In the genomic region with DNA sequence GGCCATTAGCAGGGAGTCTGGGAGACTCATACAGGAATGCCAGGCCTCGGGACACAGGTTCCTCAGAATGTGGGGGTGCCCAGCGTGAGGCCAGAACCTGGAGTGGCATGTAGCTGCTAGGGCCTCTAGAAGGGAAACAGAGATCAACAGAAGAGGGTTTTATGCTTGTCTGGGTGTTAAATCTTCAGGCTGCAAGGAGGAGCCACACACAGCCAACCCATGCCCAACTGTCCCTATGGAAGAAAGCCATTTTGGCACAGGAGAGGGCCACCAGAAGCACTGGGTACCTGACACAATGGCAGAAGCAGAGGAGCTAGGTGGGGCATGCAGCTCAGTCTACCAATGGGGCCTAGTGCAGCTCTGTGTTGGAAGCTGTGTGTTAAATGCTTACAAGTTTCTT, we compare ENCODE assay signal across 12 mouse cellular contexts. TPM values are rescaled to one million over a fixed set of nuclear protein-coding genes. Genes with fewer than 3 reads are reported as not detected.
DNase-seq lines count a peak whose midpoint lies in the region; ATAC-seq and TF ChIP-seq lines count a peak whose summit lies in the region.
"Had no signal": no experiment of that assay in that cellular context is flagged by ENCODE, and none has a peak within 500 bp of the region (broad histone marks: within the 10 kb centered on the region; RNA-seq: fewer than 3 reads in every experiment).

No protein-coding gene starts in this region.

- TF ChIP-seq CTCF in forebrain, postnatal 0 days (IDR thresholded peaks at IDR 0.05; ENCODE audit: low read depth): no peak
- no peak for TF ChIP-seq CTCF in midbrain, postnatal 0 days (IDR thresholded peaks at IDR 0.05)

- H3K36me3 ChIP-seq in forebrain, postnatal 0 days (ENCODE audit: insufficient read depth): no peaks in the 10 kb centered on the region
- H3K36me3 ChIP-seq in forebrain, embryonic 11.5 days (ENCODE audit: control insufficient read depth, insufficient read depth, low read length): no peaks in the 10 kb centered on the region
- no peaks in the 10 kb centered on the region for H3K36me3 ChIP-seq in midbrain, embryonic 15.5 days (replicated peaks)
- H3K36me3 ChIP-seq in midbrain, postnatal 0 days (ENCODE audit: insufficient read depth, low read length): no peaks in the 10 kb centered on the region
- H3K36me3 ChIP-seq: midbrain, embryonic 12.5 days had no signal

- WGBS in forebrain, postnatal 0 days: 40% methylated on average over 2 of the region's 2 CpGs
- WGBS in forebrain, embryonic 11.5 days: 49% methylated on average over 2 of the region's 2 CpGs
- 46% methylated on average over 2 of the region's 2 CpGs for WGBS in midbrain, embryonic 15.5 days
- WGBS in midbrain, postnatal 0 days: 43% methylated on average over 2 of the region's 2 CpGs

- H3K27me3 ChIP-seq in forebrain, postnatal 0 days (ENCODE audit: insufficient read depth, low read length): no peaks in the 10 kb centered on the region
- H3K27me3 ChIP-seq in forebrain, embryonic 11.5 days (ENCODE audit: control insufficient read depth, insufficient read depth, low read length): no peaks in the 10 kb centered on the region
- H3K27me3 ChIP-seq in midbrain, embryonic 15.5 days (replicated peaks): no peaks in the 10 kb centered on the region
- no peaks in the 10 kb centered on the region for H3K27me3 ChIP-seq in midbrain, postnatal 0 days (ENCODE audit: insufficient read depth, low read length)
- H3K27me3 ChIP-seq: midbrain, embryonic 12.5 days had no signal

- H3K4me3 ChIP-seq in forebrain, postnatal 0 days (ENCODE audit: low read depth, low read length): no peak overlapping the region
- no peak overlapping the region for H3K4me3 ChIP-seq in forebrain, embryonic 11.5 days (ENCODE audit: low read depth, low read length)
- no peak overlapping the region for H3K4me3 ChIP-seq in midbrain, embryonic 15.5 days
- no peak overlapping the region for H3K4me3 ChIP-seq in midbrain, postnatal 0 days (ENCODE audit: low read depth, low read length)
- H3K4me3 ChIP-seq: heart, adult 2 months; midbrain, embryonic 12.5 days; myocyte had no signal

- H3K4me2 ChIP-seq in forebrain, postnatal 0 days (ENCODE audit: low read depth): no peak overlapping the region
- no peak overlapping the region for H3K4me2 ChIP-seq in forebrain, embryonic 11.5 days (ENCODE audit: low read depth, low read length, severe bottlenecking)
- H3K4me2 ChIP-seq in midbrain, embryonic 15.5 days: no peak overlapping the region
- no peak overlapping the region for H3K4me2 ChIP-seq in midbrain, postnatal 0 days (ENCODE audit: low read depth, low read length, poor library complexity, severe bottlenecking)
- H3K4me2 ChIP-seq: midbrain, embryonic 12.5 days had no signal

- no peak for DNase-seq in forebrain, postnatal 0 days
- DNase-seq in forebrain, embryonic 11.5 days (ENCODE audit: low spot score): no peak
- no peak for DNase-seq in midbrain, postnatal 0 days (ENCODE audit: low spot score)
- DNase-seq in cerebellum, adult 18-20 months: peak; percentile 57 to 72
- DNase-seq in cerebellum, postnatal 25 days: peak; percentile 65 to 67
- DNase-seq in heart, adult 18-20 months: no peak
- no peak for DNase-seq in ovary, postnatal 36 days (ENCODE audit: low spot score)

- no peaks in the 10 kb centered on the region for H3K9me3 ChIP-seq in forebrain, postnatal 0 days (ENCODE audit: low read length)
- H3K9me3 ChIP-seq in forebrain, embryonic 11.5 days (ENCODE audit: control insufficient read depth, low read length): no peaks in the 10 kb centered on the region
- no peaks in the 10 kb centered on the region for H3K9me3 ChIP-seq in midbrain, embryonic 15.5 days
- H3K9me3 ChIP-seq in midbrain, postnatal 0 days (ENCODE audit: low read length): no peaks in the 10 kb centered on the region
- H3K9me3 ChIP-seq: midbrain, embryonic 12.5 days had no signal

- no peak overlapping the region for H3K9ac ChIP-seq in forebrain, postnatal 0 days
- no peak overlapping the region for H3K9ac ChIP-seq in forebrain, embryonic 11.5 days (ENCODE audit: low read length)
- H3K9ac ChIP-seq in midbrain, embryonic 15.5 days: no peak overlapping the region
- no peak overlapping the region for H3K9ac ChIP-seq in midbrain, postnatal 0 days (replicated peaks; ENCODE audit: low read length, poor library complexity, severe bottlenecking)
- H3K9ac ChIP-seq: midbrain, embryonic 12.5 days had no signal

- peak overlapping the region; percentile 29; the same call in 1 of the 2 replicates for H3K27ac ChIP-seq in forebrain, postnatal 0 days (ENCODE audit: low read depth, low read length)
- H3K27ac ChIP-seq in forebrain, embryonic 11.5 days (ENCODE audit: low read depth, low read length): no peak overlapping the region
- no peak overlapping the region for H3K27ac ChIP-seq in midbrain, embryonic 15.5 days
- no peak overlapping the region for H3K27ac ChIP-seq in midbrain, postnatal 0 days (ENCODE audit: low read depth, low read length)
- H3K27ac ChIP-seq: midbrain, embryonic 12.5 days had no signal

- ATAC-seq in forebrain, postnatal 0 days: no peak
- no peak for ATAC-seq in forebrain, embryonic 11.5 days (replicated peaks; ENCODE audit: low FRiP score)
- 0 out of 2 replicates have a peak, but pooled peaks have one; percentile 9 for ATAC-seq in midbrain, embryonic 15.5 days (replicated peaks)
- ATAC-seq in midbrain, postnatal 0 days (ENCODE audit: low FRiP score): no peak
- ATAC-seq: intestine, postnatal 0 days had no signal

- peaks cover 17% of the 10 kb centered on the region; the same call in 1 of the 2 replicates for H3K4me1 ChIP-seq in forebrain, postnatal 0 days (ENCODE audit: insufficient read depth)
- H3K4me1 ChIP-seq in forebrain, embryonic 11.5 days (replicated peaks; ENCODE audit: control insufficient read depth, insufficient read depth, low read length): 0 out of 2 replicates have a peak, but pooled peaks cover 3% of the 10 kb centered on the region
- peaks cover 30% of the 10 kb centered on the region for H3K4me1 ChIP-seq in midbrain, embryonic 15.5 days
- peaks cover 3% of the 10 kb centered on the region; the same call in 1 of the 2 replicates for H3K4me1 ChIP-seq in midbrain, postnatal 0 days (ENCODE audit: insufficient read depth, low read length)

RNA-seq across cellular contexts. Expression of gene Ralgps1, which starts 21.7 kb away (rescaled TPM):
- total RNA-seq in forebrain, postnatal 0 days (2014; rRNA removed): 55.0 and 66.9 TPM in 2 replicates
- 16.6 and 24.6 TPM in 2 replicates for polyA plus RNA-seq in forebrain, postnatal 0 days (2015; fragmentation: Nextera tagmentation; extraction: Ambion mirVana)
- 17.7 and 19.5 TPM in 2 replicates for polyA plus RNA-seq in forebrain, embryonic 11.5 days (2014; fragmentation: Nextera tagmentation; extraction: Ambion mirVana)
- 47.6 and 53.1 TPM in 2 replicates for polyA plus RNA-seq in midbrain, embryonic 15.5 days (2015; fragmentation: Nextera tagmentation; extraction: Ambion mirVana)
- total RNA-seq in midbrain, postnatal 0 days (2014; rRNA removed): 74.6 and 88.7 TPM in 2 replicates
- polyA plus RNA-seq in midbrain, postnatal 0 days (2015; fragmentation: Nextera tagmentation; extraction: Ambion mirVana): 26.2 and 26.4 TPM in 2 replicates
- total RNA-seq in heart, adult 18-20 months (2021): 1 to 10 TPM; 6.6 to 7.3 TPM

Comparison
In these comparisons a context has a peak if more than half of its experiments do, and no peak if none do; other contexts are left out.
1. DNase-seq: peak in cerebellum, adult 18-20 months (2 of 2) and cerebellum, postnatal 25 days (2 of 2); none in forebrain, postnatal 0 days (single experiment), forebrain, embryonic 11.5 days (single experiment), midbrain, postnatal 0 days (single experiment), heart, adult 18-20 months (0 of 2) and ovary, postnatal 36 days (single experiment).